Mouse (Mus musculus): ENCODE data around the gene Gm10322.

Gene Gm10322

DNA sequence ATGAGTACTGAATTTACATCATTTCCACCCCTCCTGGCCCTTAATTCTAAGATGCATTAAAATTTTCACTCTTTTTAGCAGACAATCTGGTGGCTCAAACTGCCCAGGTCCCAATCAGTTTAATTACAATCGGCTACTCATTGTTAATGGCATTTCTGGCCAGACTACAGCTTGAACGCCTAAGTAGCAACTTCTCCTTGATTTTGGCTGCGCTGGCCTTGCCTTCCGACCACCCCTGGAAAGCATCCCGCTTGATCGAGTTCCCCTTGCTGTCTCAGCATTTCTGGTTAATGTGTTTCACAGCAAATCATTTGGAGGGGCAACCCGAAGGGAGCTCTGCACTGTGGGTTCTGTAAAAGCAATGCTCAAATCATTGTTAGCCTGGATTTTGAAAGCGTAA lies 13.8 kb upstream of the Gm10322 start:
- DNase-seq (ENCODE audit: low spot score in 2 of 2): no peak

DNA sequence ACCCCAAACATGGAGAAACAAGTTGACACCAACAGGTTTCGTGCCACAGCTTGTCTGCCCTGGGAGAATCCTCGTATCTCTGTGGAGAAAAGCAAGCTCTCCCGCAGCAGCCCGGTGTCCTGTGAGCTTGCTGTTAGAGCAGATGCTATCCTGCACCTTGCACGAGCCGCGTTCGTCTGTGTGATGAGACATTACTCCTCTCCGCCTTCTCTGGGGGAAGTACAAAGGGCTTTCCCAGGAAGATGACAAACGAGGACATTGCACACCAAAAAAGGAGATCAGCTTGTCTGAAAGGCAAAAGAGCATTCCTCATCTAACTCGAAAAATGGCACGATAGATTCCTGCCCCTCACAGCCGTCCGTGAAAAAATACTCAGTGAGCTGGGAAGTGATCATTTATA lies 13.0 kb upstream of the Gm10322 start:
- DNase-seq (ENCODE audit: low spot score in 2 of 2): no peak

DNA sequence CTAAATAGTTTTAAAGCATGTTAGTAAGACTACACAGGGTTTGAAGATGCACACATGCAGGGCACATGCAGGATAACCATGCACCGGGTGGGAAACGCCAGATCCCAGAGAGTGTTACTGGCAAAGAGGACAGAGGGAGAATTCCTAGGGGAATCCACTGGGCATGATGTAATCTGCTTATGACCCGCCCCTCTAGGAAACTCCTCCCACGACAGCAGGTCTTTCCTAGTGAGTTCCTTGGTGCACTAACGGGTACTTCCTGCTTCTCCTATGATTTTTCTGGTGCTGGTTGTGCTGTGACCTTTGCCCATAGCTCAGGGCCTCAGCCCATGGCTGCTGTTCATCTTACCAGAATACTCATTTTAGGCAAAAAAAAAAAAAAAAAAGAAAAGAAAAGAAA lies 12.0 kb upstream of the Gm10322 start:
- DNase-seq (ENCODE audit: low spot score in 2 of 2): peak in 1 of 2 experiments; percentile 27

GRCm38 (mm10) chr10:59604879-59605464 lies 10.9 kb upstream of the Gm10322 start:
- DNase-seq (ENCODE audit: low spot score in 2 of 2): no peak

DNA sequence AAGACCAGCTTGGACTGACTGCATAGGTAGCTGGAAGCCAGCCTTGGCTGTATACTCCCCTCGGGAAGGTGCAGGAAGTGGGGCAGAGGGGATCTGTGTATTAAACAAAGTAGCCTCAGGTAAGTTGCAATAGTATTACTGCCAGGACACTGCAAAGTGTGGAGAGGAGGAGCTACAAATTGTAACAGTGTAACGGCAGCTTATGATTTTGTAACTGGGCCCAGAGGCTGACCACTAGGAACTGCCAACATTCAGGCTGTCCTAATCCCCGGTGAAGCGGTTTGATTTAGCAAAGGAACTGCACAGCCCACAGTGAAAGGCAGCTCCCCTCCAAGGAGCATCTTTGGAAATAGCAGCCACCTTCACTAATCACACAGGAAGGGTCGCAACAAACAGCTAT lies 2.6 kb upstream of the Gm10322 start:
- DNase-seq (ENCODE audit: low spot score in 2 of 2): no peak

GRCm38 (mm10) chr10:59614141-59614540 lies 1.7 kb upstream of the Gm10322 start:
- DNase-seq (ENCODE audit: low spot score in 2 of 2): no peak

DNA sequence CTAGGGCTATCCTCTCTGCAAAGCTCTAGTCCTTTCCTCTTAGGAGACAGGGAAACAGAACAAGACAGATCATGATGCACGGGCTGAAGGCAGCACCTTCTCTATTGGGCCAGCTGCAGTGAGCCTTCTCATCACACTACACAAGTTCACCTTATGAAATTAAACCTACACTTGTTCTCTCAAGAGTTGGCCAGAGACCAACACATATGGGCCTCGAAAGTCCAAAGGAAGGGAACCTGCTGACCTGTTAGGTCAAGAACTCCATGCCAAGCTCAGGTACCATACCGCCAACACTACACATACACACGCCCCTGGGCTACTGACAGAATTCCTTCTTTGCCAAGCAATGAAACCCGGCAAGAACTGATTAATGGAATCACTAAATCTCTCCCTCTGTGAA lies 452 bp upstream of the Gm10322 start:
- DNase-seq (ENCODE audit: low spot score in 2 of 2): no peak

DNA sequence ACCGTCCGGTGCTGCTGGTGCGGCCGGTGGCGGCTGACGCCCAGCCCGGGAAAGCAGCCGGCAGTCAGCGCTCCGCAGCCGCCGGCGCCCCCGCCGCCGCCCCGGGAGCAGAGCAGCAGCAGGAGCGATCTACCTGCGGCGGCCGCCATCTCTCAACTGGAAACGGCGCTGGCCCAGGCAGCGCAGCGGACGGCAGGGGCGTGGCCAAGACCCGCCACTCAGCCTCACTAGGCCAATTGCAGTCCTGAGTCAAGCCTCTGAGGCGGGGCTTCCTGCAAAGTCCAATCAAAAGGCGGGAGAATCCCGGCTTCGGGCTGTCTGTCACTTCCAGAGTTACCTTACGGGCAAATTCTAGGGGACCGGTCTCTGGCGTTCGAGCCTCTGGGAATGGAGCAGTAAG lies 659 bp downstream of the Gm10322 start, which contains the start of gene Mcu:
TSS of gene Mcu (minus strand) at position 171 of the 400 bp plus-strand sequence.
- DNase-seq (ENCODE audit: low spot score in 2 of 2): peak; percentile 97

- no peak for DNase-seq (ENCODE audit: low spot score in 2 of 2)
Measured at GRCm38 (mm10) chr10:59617776-59618175, 1.9 kb downstream of the Gm10322 start.

DNA sequence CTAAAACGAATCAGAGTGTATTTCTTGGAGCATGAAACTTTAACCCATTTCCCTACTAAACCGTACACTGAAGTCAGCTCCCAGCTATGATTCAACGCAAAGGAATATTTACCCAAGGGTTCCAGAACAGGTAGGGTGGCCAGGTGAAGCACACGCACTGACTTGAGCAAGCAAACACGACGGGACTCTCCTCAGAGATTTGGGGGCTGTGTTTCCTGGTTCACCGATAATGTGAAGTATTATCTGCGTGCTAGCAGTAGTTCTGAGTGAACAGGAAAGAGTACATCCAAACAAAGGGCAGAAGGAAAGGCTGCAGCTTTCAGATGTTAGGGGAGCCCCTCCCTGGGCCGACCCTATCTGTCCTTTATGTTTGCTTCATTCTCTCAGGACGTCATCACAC lies 5.5 kb downstream of the Gm10322 start:
- no peak for DNase-seq (ENCODE audit: low spot score in 2 of 2)

GRCm38 (mm10) chr10:59623496-59623895 lies 7.6 kb downstream of the Gm10322 start:
- DNase-seq (ENCODE audit: low spot score in 2 of 2): no peak

DNA sequence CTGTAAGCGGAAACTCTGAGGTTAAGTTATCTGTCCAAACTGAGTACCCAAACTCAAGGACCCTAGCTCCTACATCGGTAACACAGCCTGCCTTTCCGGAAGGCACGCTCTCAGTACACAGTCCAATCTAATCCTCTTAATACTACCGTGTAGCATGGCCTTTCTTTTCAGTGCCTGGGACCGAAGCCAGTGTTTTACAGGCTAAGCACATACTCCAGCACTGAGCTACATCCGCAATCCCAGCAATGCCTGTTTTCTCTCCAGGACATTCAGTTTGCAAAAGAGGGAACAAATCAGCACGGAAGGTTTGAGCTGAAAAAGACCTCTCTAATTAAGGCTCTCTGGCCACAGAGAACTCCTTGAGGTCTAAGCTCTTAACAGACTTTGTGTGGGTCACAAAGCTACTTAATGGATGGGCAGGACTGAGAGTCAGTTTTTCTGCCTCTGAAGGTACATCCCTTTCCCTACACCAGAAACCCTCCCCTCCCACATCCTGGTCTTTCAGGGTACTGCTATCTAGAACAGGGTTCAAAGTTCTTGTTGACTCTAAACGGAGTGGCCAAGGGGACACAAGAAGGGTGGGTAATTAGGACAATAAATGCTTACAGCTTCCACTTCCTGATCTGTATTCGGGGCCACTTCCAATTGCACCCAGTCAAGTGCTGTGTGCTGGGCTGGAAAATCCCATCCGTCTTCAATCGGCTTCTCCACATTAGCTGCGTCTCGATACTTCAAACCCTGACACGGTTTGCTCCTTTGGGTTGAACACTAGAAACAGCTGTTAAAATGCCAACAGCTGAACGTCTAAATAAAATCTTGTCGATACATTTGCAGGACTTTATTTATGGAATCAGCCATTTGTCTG lies 13.0 kb downstream of the Gm10322 start:
- DNase-seq (ENCODE audit: low spot score in 2 of 2): no peak

GRCm38 (mm10) chr10:59629506-59629782 lies 13.6 kb downstream of the Gm10322 start:
- DNase-seq (ENCODE audit: low spot score in 2 of 2): no peak

GRCm38 (mm10) chr10:59636048-59636447 lies 20.2 kb downstream of the Gm10322 start:
- no peak for DNase-seq (ENCODE audit: low spot score in 2 of 2)

DNA sequence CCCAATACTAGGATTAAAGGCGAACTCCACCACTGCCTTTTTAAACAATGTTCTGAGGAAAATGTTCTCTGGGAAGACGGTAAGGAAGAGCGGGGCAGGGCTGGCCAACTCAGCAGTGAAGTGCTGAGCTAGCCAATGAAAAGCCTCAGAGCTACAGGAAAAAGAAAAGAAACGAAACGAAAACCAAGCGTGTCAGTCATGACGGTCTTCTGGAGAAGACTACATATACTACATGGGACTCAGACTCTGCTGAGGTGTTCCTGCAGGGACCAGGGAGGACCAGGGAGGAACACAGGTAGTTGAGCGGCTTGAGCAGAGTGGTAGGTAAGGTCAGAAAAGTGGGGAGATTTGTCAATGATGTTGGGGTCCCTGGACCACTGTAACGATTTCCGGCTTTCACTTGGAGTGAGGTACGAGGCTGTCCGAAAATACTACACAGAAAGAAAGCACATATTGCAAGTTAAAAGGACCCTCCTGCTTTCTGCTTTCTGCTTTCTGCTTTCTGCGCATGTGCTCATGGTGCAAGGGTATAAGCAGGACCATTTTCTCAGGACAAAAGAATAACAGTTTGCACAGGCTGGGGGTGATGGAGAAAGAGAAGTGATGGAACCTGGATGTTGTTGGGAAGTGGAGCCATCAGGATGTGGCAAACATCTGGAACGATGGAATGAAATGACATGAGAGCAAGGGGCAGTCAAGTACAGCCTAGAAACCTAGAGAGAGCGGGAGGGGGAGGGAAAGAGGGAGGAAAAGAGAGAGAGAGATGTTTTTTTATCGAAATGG lies 21.1 kb downstream of the Gm10322 start:
- peak; percentile 28 to 48 for DNase-seq (ENCODE audit: low spot score in 2 of 2)

DNA sequence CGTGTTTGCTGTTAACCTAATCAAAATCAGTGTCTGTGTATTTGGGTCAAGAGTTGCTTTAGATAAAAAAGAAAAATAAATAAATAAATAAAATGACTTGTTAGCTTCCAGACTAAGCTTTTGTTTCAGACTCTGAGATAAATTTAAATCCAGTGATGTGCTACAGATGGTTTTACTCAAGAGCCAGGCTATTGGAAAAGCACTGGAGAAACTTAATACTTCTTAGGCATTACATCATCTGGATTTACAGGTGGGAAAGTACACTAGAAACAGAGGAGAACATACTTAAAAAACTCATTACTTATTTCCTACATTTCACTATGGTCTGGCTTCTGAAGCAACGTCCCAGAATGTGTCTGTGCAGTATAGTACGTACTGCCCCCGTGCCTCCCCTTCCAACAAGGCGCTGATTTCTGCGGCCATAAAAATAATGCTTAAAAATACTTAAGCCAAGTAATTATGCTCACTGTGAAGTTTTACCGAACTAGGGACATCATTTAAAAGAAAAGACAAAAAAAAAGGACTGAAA lies 21.8 kb downstream of the Gm10322 start:
- DNase-seq (ENCODE audit: low spot score in 2 of 2): no peak

DNA sequence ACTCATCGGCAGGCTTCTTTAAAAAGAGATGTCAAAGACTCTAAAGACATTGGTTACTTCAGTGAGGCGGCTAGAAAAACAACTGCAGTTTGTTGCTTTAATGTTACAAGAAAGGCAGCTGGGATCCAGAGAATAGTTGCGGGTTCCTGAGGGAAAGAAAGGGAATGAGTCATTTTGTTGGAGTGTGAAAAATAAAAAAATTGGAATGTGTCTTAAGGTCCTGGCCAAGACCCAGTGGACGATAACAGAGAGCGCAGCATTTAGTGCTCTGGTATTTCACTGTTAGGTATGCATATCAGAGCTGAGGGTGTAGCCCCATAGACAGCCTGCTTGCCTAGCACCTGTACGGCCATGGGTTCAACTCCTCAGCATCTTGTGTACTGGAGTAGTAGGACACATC lies 22.7 kb downstream of the Gm10322 start:
- peak; percentile 39 to 51 for DNase-seq (ENCODE audit: low spot score in 2 of 2)

- peak in 1 of 2 experiments; percentile 21 for DNase-seq (ENCODE audit: low spot score in 2 of 2)
Measured at GRCm38 (mm10) chr10:59642659-59643377, 27.0 kb downstream of the Gm10322 start.

GRCm38 (mm10) chr10:59643645-59644044 lies 27.8 kb downstream of the Gm10322 start:
- DNase-seq (ENCODE audit: low spot score in 2 of 2): no peak

DNA sequence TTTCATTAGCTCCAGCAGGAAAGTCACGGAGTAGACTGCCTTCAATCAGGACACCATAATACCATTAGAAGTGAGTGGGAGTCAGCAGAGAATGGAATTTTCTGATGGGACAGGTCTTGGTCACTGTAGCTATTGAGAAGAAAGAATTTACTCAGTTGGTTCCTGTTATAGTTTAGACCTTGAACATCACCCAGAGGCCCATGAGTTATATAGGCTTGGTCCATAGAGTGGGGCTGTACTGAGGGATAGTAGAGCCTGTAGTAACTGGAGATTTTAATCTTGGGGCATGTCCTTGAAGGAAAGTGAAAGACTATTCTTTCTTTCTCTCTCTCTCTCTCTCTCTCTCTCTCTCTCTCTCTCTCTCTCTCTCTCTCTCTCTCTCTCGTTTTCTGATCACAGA lies 28.8 kb downstream of the Gm10322 start:
- no peak for DNase-seq (ENCODE audit: low spot score in 2 of 2)

- no peak for DNase-seq (ENCODE audit: low spot score in 2 of 2)
Measured at GRCm38 (mm10) chr10:59645153-59645552, 29.3 kb downstream of the Gm10322 start.
